Mouse (Mus musculus): ENCODE measurements at regions not wholly inside any gene's neighbourhood (a gene's known extent, or its start where the extent isn't known, plus 50 kb on each side); places are given as distances from the start of the nearest gene placed in this dataset.

GRCm38 (mm10) chr12:15720171-15720570 is 96.6 kb downstream of the Trib2 start:
- TF ChIP-seq MAFK (IDR thresholded peaks at IDR 0.05; ENCODE audit: insufficient replicate concordance, low read length) (no peak; the same call in 1 of the 2 replicates), CTCF (conservative IDR thresholded peaks at IDR 0.05 in 1 of 2, IDR thresholded peaks at IDR 0.05 in 1 of 2; ENCODE audit: low read depth in 2 of 2, low read length in 2 of 2) (no peak)
